Mouse (Mus musculus): ENCODE measurements at regions not wholly inside any gene's neighbourhood (a gene's known extent, or its start where the extent isn't known, plus 50 kb on each side); places are given as distances from the start of the nearest gene placed in this dataset.

GRCm38 (mm10) chr17:47114736-47115135 lies 104.4 kb upstream of the Ubr2 start:
- TF ChIP-seq CTCF (IDR thresholded peaks at IDR 0.05; ENCODE audit: extremely low read depth, insufficient read depth, low read length): no peak
- TF ChIP-seq POLR2A (IDR thresholded peaks at IDR 0.05; ENCODE audit: extremely low read depth, insufficient read depth, low read length): no peak

Measured in cortical plate, adult 2 months (tissue).